Mouse (Mus musculus) liver, embryonic 11.5 days (tissue): ENCODE results near the gene Wdr74. TPM values are rescaled to one million over a fixed set of nuclear protein-coding genes. Genes with fewer than 3 reads are reported as not detected.

Experiments
- ATAC-seq: fragments of 200-750 bp; cut with Nextera tagmentation; replicated peaks from 2 replicates; pipeline ENCODE4 v1.8.0; 2017; ENCODE audit warnings: moderate number of reproducible peaks, mild to moderate bottlenecking, moderate TSS enrichment, moderate library complexity; ENCODE audit not compliant: low FRiP score
- DNase-seq: peaks from one replicate; pipeline ENCODE4 v3.0.0-alpha.2; 2017; ENCODE audit warnings: low spot score
- H3K27ac ChIP-seq: fragments of 300-500 bp; sonication (generic); 2 replicates; pipeline ENCODE4 v1.5.1; 2014; ENCODE audit warnings: mild to moderate bottlenecking, low read depth, low read length, control low read depth
- H3K27me3 ChIP-seq: fragments of 300-500 bp; sonication (generic); replicated peaks from 2 replicates; pipeline ENCODE4 v1.6.1; 2014; ENCODE audit warnings: low read length, mixed read lengths; ENCODE audit not compliant: control insufficient read depth, insufficient read depth
- H3K36me3 ChIP-seq: fragments of 300-500 bp; sonication (generic); 2 replicates; pipeline ENCODE4 v1.6.1; 2014; ENCODE audit warnings: mild to moderate bottlenecking, low read length, moderate library complexity, mixed read lengths; ENCODE audit not compliant: control insufficient read depth, insufficient read depth
- H3K4me1 ChIP-seq: fragments of 300-500 bp; sonication (generic); replicated peaks from 2 replicates; pipeline ENCODE4 v1.6.1; 2014; ENCODE audit warnings: low read length, mixed read lengths; ENCODE audit not compliant: control insufficient read depth, insufficient read depth
- H3K4me2 ChIP-seq: fragments of 300-500 bp; sonication (generic); 2 replicates; pipeline ENCODE4 v1.6.1; 2014; ENCODE audit warnings: mild to moderate bottlenecking, control low read depth, moderate library complexity
- H3K4me3 ChIP-seq: fragments of 300-500 bp; sonication (generic); 2 replicates; pipeline ENCODE4 v1.5.1; 2014; ENCODE audit warnings: low read depth, low read length, control low read depth
- H3K9ac ChIP-seq: fragments of 300-500 bp; sonication (generic); 2 replicates; pipeline ENCODE4 v1.6.1; 2014; ENCODE audit warnings: low read depth, low read length, control low read depth
- H3K9me3 ChIP-seq: fragments of 300-500 bp; sonication (generic); 2 replicates; pipeline ENCODE4 v1.6.1; 2016; ENCODE audit warnings: low read length, inconsistent platforms, mixed read lengths; ENCODE audit not compliant: control insufficient read depth
- WGBS: fragments of 180-500 bp; shearing (Covaris S2); extraction: QIAGEN DNeasy Blood & Tissue Kit; methylation state at CpG from one replicate; pipeline ENCODE4 v1.1.7; 2014; 5-methylcytosine and 5-hydroxymethylcytosine counted together
- microRNA-seq: library from miRNA; unstranded; fragments of <30 nt; microRNA quantifications from one replicate; pipeline ENCODE4, GENCODE M21; 2017; ENCODE audit warnings: borderline number of aligned reads
- polyA plus RNA-seq: library from polyadenylated mRNA; unstranded; fragments of >200 nt; fragmentation: Nextera tagmentation; extraction: Ambion mirVana; gene quantifications from 2 replicates; pipeline ENCODE4 v1.2.1, GENCODE M21; 2014

The Wdr74 gene
- polyA plus RNA-seq, 1 experiment from 2014 or later: 143 TPM

- WGBS: 64% methylated on average over 1 of the region's 1 CpGs
- Histone ChIP-seq H3K4me3 (no peak overlapping the region), H3K36me3 (peaks cover 19% of the 10 kb centered on the region), H3K9ac (no peak overlapping the region), H3K4me2 (no peak overlapping the region), H3K4me1 (peaks cover 3% of the 10 kb centered on the region; the same call in 1 of the 2 replicates), H3K9me3 (no peaks in the 10 kb centered on the region; the same call in 1 of the 2 replicates), H3K27me3 (no peaks in the 10 kb centered on the region), H3K27ac (no peak overlapping the region)
- DNase-seq (no peak), ATAC-seq (no peak)
Measured at GRCm38 (mm10) chr19:8789171-8789570, 53.5 kb downstream of the Wdr74 start.

- ATAC-seq (no peak), DNase-seq (no peak)
- 0 out of 2 replicates have a peak, but pooled peaks cover 1% of the 10 kb centered on the region for H3K4me1 ChIP-seq
- H3K36me3 ChIP-seq: peaks cover 26% of the 10 kb centered on the region
- 77% methylated on average over 7 of the region's 7 CpGs for WGBS
- no peaks in the 10 kb centered on the region; the same call in 1 of the 2 replicates for H3K9me3 ChIP-seq
- no peaks in the 10 kb centered on the region for H3K27me3 ChIP-seq
- no peak overlapping the region for H3K4me3 ChIP-seq
- H3K4me2 ChIP-seq: no peak overlapping the region
- no peak overlapping the region for H3K27ac ChIP-seq
- H3K9ac ChIP-seq: no peak overlapping the region
Measured at GRCm38 (mm10) chr19:8790171-8790570, 54.5 kb downstream of the Wdr74 start.

Small RNA genes within 50 kb of the gene (microRNA-seq; reads per million reads assigned to microRNA genes)
- not detected for gene Mir6992

Other genes with a start within 250 kb of the Wdr74 start
- 2.0 and 2.9 TPM in 2 replicates for gene Slc22a8, start 144.6 kb upstream of the Wdr74 start, polyA plus RNA-seq
- not detected in 2 replicates for gene Slc22a6, start 117.8 kb upstream of the Wdr74 start, polyA plus RNA-seq
- 0.12 TPM in 1 of 2 replicates, not detected in the other for gene Chrm1, start 72.0 kb upstream of the Wdr74 start, polyA plus RNA-seq
- 150 and 159 TPM in 2 replicates for gene Slc3a2, start 12.5 kb upstream of the Wdr74 start, polyA plus RNA-seq
- 1.7 and 2.0 TPM in 2 replicates for gene 1700092M07Rik, start 4.9 kb downstream of the Wdr74 start, polyA plus RNA-seq
- gene Stx5a, start 5.6 kb downstream of the Wdr74 start, polyA plus RNA-seq: 69.5 and 73.1 TPM in 2 replicates
- gene Nxf1, start 21.2 kb downstream of the Wdr74 start, polyA plus RNA-seq: 197 and 198 TPM in 2 replicates
- 116 and 123 TPM in 2 replicates for gene Tmem223, start 35.2 kb downstream of the Wdr74 start, polyA plus RNA-seq
- 116 and 119 TPM in 2 replicates for gene Tmem179b, start 38.6 kb downstream of the Wdr74 start, polyA plus RNA-seq
- 25.9 TPM in 2 replicates for gene Taf6l, start 50.6 kb downstream of the Wdr74 start, polyA plus RNA-seq
- gene Polr2g, start 62.8 kb downstream of the Wdr74 start, polyA plus RNA-seq: 152 and 159 TPM in 2 replicates
- gene Zbtb3, start 66.7 kb downstream of the Wdr74 start, polyA plus RNA-seq: 3.2 and 4.1 TPM in 2 replicates
- 43.8 and 46.8 TPM in 2 replicates for gene Ttc9c, start 83.5 kb downstream of the Wdr74 start, polyA plus RNA-seq
- 5.5 and 6.4 TPM in 2 replicates for gene Hnrnpul2, start 84.2 kb downstream of the Wdr74 start, polyA plus RNA-seq
- gene AC129217.1, start 93.9 kb downstream of the Wdr74 start, polyA plus RNA-seq: 0.40 TPM in 1 of 2 replicates, not detected in the other
- gene Bscl2, start 101.6 kb downstream of the Wdr74 start, polyA plus RNA-seq: 52.7 and 52.9 TPM in 2 replicates
- 2.1 and 2.3 TPM in 2 replicates for gene Gng3, start 103.4 kb downstream of the Wdr74 start, polyA plus RNA-seq
- gene Lrrn4cl, start 114.9 kb downstream of the Wdr74 start, polyA plus RNA-seq: 0.10 and 0.34 TPM in 2 replicates
- 198 and 204 TPM in 2 replicates for gene Ubxn1, start 135.7 kb downstream of the Wdr74 start, polyA plus RNA-seq
- gene Uqcc3, start 145.1 kb downstream of the Wdr74 start, polyA plus RNA-seq: 57.1 and 66.9 TPM in 2 replicates
- gene Lbhd1, start 147.9 kb downstream of the Wdr74 start, polyA plus RNA-seq: 133 and 147 TPM in 2 replicates
- gene Gm49403, start 148.1 kb downstream of the Wdr74 start, polyA plus RNA-seq: not detected in 2 replicates
- gene 1810009A15Rik, start 153.0 kb downstream of the Wdr74 start, polyA plus RNA-seq: 163 and 171 TPM in 2 replicates
- not detected in 2 replicates for gene Gm49416, start 153.1 kb downstream of the Wdr74 start, polyA plus RNA-seq
- 47.8 and 52.4 TPM in 2 replicates for gene Ints5, start 157.2 kb downstream of the Wdr74 start, polyA plus RNA-seq
- 91.8 and 106 TPM in 2 replicates for gene Ganab, start 162.2 kb downstream of the Wdr74 start, polyA plus RNA-seq
- 32.3 and 34.8 TPM in 2 replicates for gene B3gat3, start 184.5 kb downstream of the Wdr74 start, polyA plus RNA-seq
- 2.4 and 3.9 TPM in 2 replicates for gene Rom1, start 193.5 kb downstream of the Wdr74 start, polyA plus RNA-seq
- 22.6 and 26.1 TPM in 2 replicates for gene Eml3, start 193.7 kb downstream of the Wdr74 start, polyA plus RNA-seq
- gene Mta2, start 206.0 kb downstream of the Wdr74 start, polyA plus RNA-seq: 75.6 and 81.1 TPM in 2 replicates
- 42.4 and 43.2 TPM in 2 replicates for gene Tut1, start 218.0 kb downstream of the Wdr74 start, polyA plus RNA-seq
- gene Eef1g, start 231.2 kb downstream of the Wdr74 start, polyA plus RNA-seq: 598 and 618 TPM in 2 replicates